In genomic region chr4:86955448-86955847, GRCm38 (mm10) we compare ENCODE assay signal across 26 mouse cellular contexts.
DNase-seq lines count a peak whose midpoint lies in the region; ATAC-seq and TF ChIP-seq lines count a peak whose summit lies in the region.
"Had no signal": no experiment of that assay in that cellular context is flagged by ENCODE, and none has a peak within 500 bp of the region (broad histone marks: within the 10 kb centered on the region; RNA-seq: fewer than 3 reads in every experiment).

No protein-coding gene starts in this region.

- no peaks in the 10 kb centered on the region for H3K9me3 ChIP-seq in heart, embryonic 12.5 days (replicated peaks)
- H3K9me3 ChIP-seq in heart, embryonic 15.5 days (replicated peaks), result no peaks in the 10 kb centered on the region
- H3K9me3 ChIP-seq: forebrain, embryonic 10.5 days; forebrain, embryonic 13.5 days; G1E; hindbrain, embryonic 12.5 days; hindbrain, embryonic 15.5 days had no signal

- no peaks in the 10 kb centered on the region; the same call in 1 of the 2 replicates for H3K27me3 ChIP-seq in heart, embryonic 12.5 days (replicated peaks)
- H3K27me3 ChIP-seq in heart, adult 2 months (ENCODE audit: control insufficient read depth, insufficient read depth, low read length), result no peaks in the 10 kb centered on the region
- no peaks in the 10 kb centered on the region for H3K27me3 ChIP-seq in heart, embryonic 15.5 days
- H3K27me3 ChIP-seq: forebrain, embryonic 13.5 days; hindbrain, embryonic 12.5 days; hindbrain, embryonic 15.5 days had no signal

- WGBS in heart, embryonic 12.5 days, result 14% methylated on average over 4 of the region's 4 CpGs
- 24% methylated on average over 4 of the region's 4 CpGs for WGBS in heart, adult 2 months
- whole genome bisulfite sequencing in heart, embryonic 15.5 days, result 25% methylated on average over 4 of the region's 4 CpGs

- DNase-seq in heart, adult 11 months, result peak; percentile 75
- DNase-seq in heart, postnatal 10 days, result no peak
- no peak for DNase-seq in heart, adult 2 months
- no peak for DNase-seq in heart, adult 18-20 months
- DNase-seq in lung, postnatal 10 days, result peak; percentile 9
- no peak for DNase-seq in lung, postnatal 25 days (ENCODE audit: low spot score)
- DNase-seq: adrenal gland, adult 2 months; adrenal gland, postnatal 14 days; B cell, adult 2 months; cerebellum, adult 11 months; cerebellum, adult 2 months; cerebellum, adult 9-11 months; cerebellum, postnatal 25 days; embryo, embryonic 11 days; gastrocnemius, postnatal 14 days; kidney, adult 2 months had no signal

- intact Hi-C loops in heart, postnatal 10 days (cut with DNase I), result loop anchor here (10.0 kb wide), 2 partner anchors 279 to 1399 kb away; partner anchors contain the start of gene Slc24a2
- intact Hi-C loops in heart, adult 2 months (cut with DNase I), result loop anchor here (5.0 kb wide), 1 partner anchor 407 kb away; no protein-coding TSS in a partner anchor

- TF ChIP-seq POLR2A in heart, adult 2 months (IDR thresholded peaks at IDR 0.05; ENCODE audit: insufficient read depth, low read depth, low read length), result no peak

- no peak overlapping the region for H3K4me2 ChIP-seq in heart, embryonic 12.5 days
- H3K4me2 ChIP-seq in heart, embryonic 15.5 days, result no peak overlapping the region
- H3K4me2 ChIP-seq: forebrain, embryonic 13.5 days; hindbrain, embryonic 12.5 days; hindbrain, embryonic 15.5 days had no signal

- peaks cover 24% of the 10 kb centered on the region for H3K4me1 ChIP-seq in heart, embryonic 12.5 days (replicated peaks)
- H3K4me1 ChIP-seq in heart, adult 2 months (ENCODE audit: control insufficient read depth, insufficient read depth, low read length), result no peaks in the 10 kb centered on the region
- peaks cover 15% of the 10 kb centered on the region for H3K4me1 ChIP-seq in heart, embryonic 15.5 days (replicated peaks)
- H3K4me1 ChIP-seq: hindbrain, embryonic 12.5 days had no signal

- ATAC-seq in heart, embryonic 12.5 days (ENCODE audit: insufficient number of reproducible peaks, low FRiP score), result 0 out of 2 replicates have a peak, but pooled peaks have one; percentile 39
- ATAC-seq in heart, embryonic 15.5 days (replicated peaks; ENCODE audit: insufficient number of reproducible peaks, insufficient read depth, low FRiP score, low read depth), result peak; percentile 47; the same call in 1 of the 2 replicates
- ATAC-seq: forebrain, embryonic 13.5 days; forebrain, embryonic 16.5 days; intestine, postnatal 0 days had no signal

- no peak overlapping the region for H3K27ac ChIP-seq in heart, embryonic 12.5 days (ENCODE audit: poor library complexity, severe bottlenecking)
- H3K27ac ChIP-seq in heart, adult 2 months, result no peak overlapping the region
- H3K27ac ChIP-seq in heart, embryonic 15.5 days, result peak overlapping the region; percentile 33; the same call in 1 of the 2 replicates
- H3K27ac ChIP-seq: forebrain, embryonic 10.5 days; forebrain, embryonic 13.5 days; hindbrain, embryonic 12.5 days; hindbrain, embryonic 15.5 days; kidney, postnatal 0 days had no signal

- H3K79me2 ChIP-seq in heart, adult 2 months (replicated peaks; ENCODE audit: control insufficient read depth, insufficient read depth, low read length), result no peaks in the 10 kb centered on the region

- H3K9ac ChIP-seq in heart, embryonic 12.5 days, result no peak overlapping the region
- H3K9ac ChIP-seq in heart, adult 2 months (ENCODE audit: low read depth, low read length), result no peak overlapping the region
- no peak overlapping the region for H3K9ac ChIP-seq in heart, embryonic 15.5 days
- H3K9ac ChIP-seq: forebrain, embryonic 13.5 days; hindbrain, embryonic 12.5 days; hindbrain, embryonic 15.5 days had no signal

- H3K36me3 ChIP-seq in heart, embryonic 12.5 days, result no peaks in the 10 kb centered on the region
- no peaks in the 10 kb centered on the region for H3K36me3 ChIP-seq in heart, adult 2 months (ENCODE audit: control insufficient read depth, insufficient read depth, low read length)
- no peaks in the 10 kb centered on the region for H3K36me3 ChIP-seq in heart, embryonic 15.5 days
- H3K36me3 ChIP-seq: forebrain, embryonic 10.5 days; G1E; hindbrain, embryonic 12.5 days; hindbrain, embryonic 15.5 days had no signal

- no peak for TF ChIP-seq EP300 in heart, adult 2 months (IDR thresholded peaks at IDR 0.05; ENCODE audit: insufficient read depth, low read depth, low read length)

- H3K4me3 ChIP-seq in heart, embryonic 12.5 days, result no peak overlapping the region
- H3K4me3 ChIP-seq in heart, adult 2 months, result no peak overlapping the region
- no peak overlapping the region for H3K4me3 ChIP-seq in heart, embryonic 15.5 days
- H3K4me3 ChIP-seq: forebrain, embryonic 10.5 days; forebrain, embryonic 13.5 days; hindbrain, embryonic 12.5 days; hindbrain, embryonic 15.5 days had no signal

- no peak for TF ChIP-seq CTCF in heart, adult 2 months (IDR thresholded peaks at IDR 0.05)

Comparison
In these comparisons a context has a peak if more than half of its experiments do, and no peak if none do; other contexts are left out.
1. DNase-seq: peak in heart, adult 11 months (single experiment) and lung, postnatal 10 days (single experiment); none in heart, postnatal 10 days (0 of 2), heart, adult 2 months (0 of 2), heart, adult 18-20 months (0 of 2) and lung, postnatal 25 days (single experiment).